Mouse (Mus musculus) limb, embryonic 14.5 days (tissue): ENCODE results near the gene Mfap1a. TPM values are rescaled to one million over a fixed set of nuclear protein-coding genes. Genes with fewer than 3 reads are reported as not detected.
A peak's percentile ranks its signal among the peaks of the same experiment; 100 is the strongest.

Experiments
- ATAC-seq: fragments of 200-750 bp; cut with Nextera tagmentation; 2 replicates; pipeline ENCODE4 v1.8.0; 2017; ENCODE audit warnings: low read depth, moderate number of reproducible peaks, moderate TSS enrichment; ENCODE audit not compliant: low FRiP score
- DNase-seq: peaks from one replicate; pipeline ENCODE4 v3.0.0-alpha.2; 2015; ENCODE audit warnings: low spot score
- H3K27ac ChIP-seq: fragments of 300-500 bp; sonication (generic); replicated peaks from 2 replicates; pipeline ENCODE4 v1.5.1; 2014; ENCODE audit warnings: low read depth, mild to moderate bottlenecking, low read length, moderate library complexity, mixed read lengths
- H3K27me3 ChIP-seq: fragments of 300-500 bp; sonication (generic); 2 replicates; pipeline ENCODE4 v1.6.1; 2014; ENCODE audit warnings: low read length, mixed read lengths; ENCODE audit not compliant: control insufficient read depth, insufficient read depth
- H3K36me3 ChIP-seq: fragments of 300-500 bp; sonication (generic); 2 replicates; pipeline ENCODE4 v1.6.1; 2014; ENCODE audit warnings: mild to moderate bottlenecking, low read length, moderate library complexity, mixed read lengths; ENCODE audit not compliant: control insufficient read depth, insufficient read depth
- H3K4me1 ChIP-seq: fragments of 300-500 bp; sonication (generic); 2 replicates; pipeline ENCODE4 v1.6.1; 2014; ENCODE audit warnings: antibody characterized with exemption, low read length, mixed read lengths; ENCODE audit not compliant: control insufficient read depth, insufficient read depth
- H3K4me2 ChIP-seq: fragments of 300-500 bp; sonication (generic); replicated peaks from 2 replicates; pipeline ENCODE4 v1.6.1; 2014; ENCODE audit warnings: low read depth, mild to moderate bottlenecking, low read length, moderate library complexity; ENCODE audit not compliant: severe bottlenecking
- H3K4me3 ChIP-seq: fragments of 300-500 bp; sonication (generic); replicated peaks from 2 replicates; pipeline ENCODE4 v1.5.1; 2014; ENCODE audit warnings: low read length
- H3K9ac ChIP-seq: fragments of 300-500 bp; sonication (generic); 2 replicates; pipeline ENCODE4 v1.6.1; 2014; ENCODE audit warnings: mild to moderate bottlenecking, low read depth, low read length, moderate library complexity; ENCODE audit not compliant: severe bottlenecking
- H3K9me3 ChIP-seq: fragments of 300-500 bp; sonication (generic); 2 replicates; pipeline ENCODE4 v1.6.1; 2016; ENCODE audit warnings: low read length; ENCODE audit not compliant: control insufficient read depth
- POLR2A ChIP-seq: fragments of 200-500 bp; IDR thresholded peaks from 2 replicates; pipeline ENCODE4 v1.8.0; 2012; ENCODE audit warnings: inconsistent platforms, mild to moderate bottlenecking, moderate library complexity, borderline replicate concordance; ENCODE audit not compliant: insufficient read depth, insufficient read length; ENCODE audit errors: extremely low read depth
- WGBS: fragments of 180-500 bp; shearing (Covaris S2); extraction: QIAGEN DNeasy Blood & Tissue Kit; methylation state at CpG from one replicate; pipeline ENCODE4 v1.1.7; 2014; 5-methylcytosine and 5-hydroxymethylcytosine counted together
- polyA plus RNA-seq, 2 experiments: library from polyadenylated mRNA; depleted of rRNA in 1 of 2; stranded (reverse) in 1 of 2; unstranded in 1 of 2; fragments of >200 nt; fragmentation: Nextera tagmentation in 1 of 2; extraction: Ambion mirVana in 1 of 2; gene quantifications; 2 replicates each; pipeline versions ENCODE4 v1.2.1 to v1.2.3; 2012 to 2014

Gene Mfap1a
- polyA plus RNA-seq, 2 experiments = 14.6 to 23.8 TPM

GRCm38 (mm10) chr2:121455534-121455933 lies 50.9 kb downstream of the Mfap1a start:
- Histone ChIP-seq H3K27ac (no peak overlapping the region), H3K4me2 (no peak overlapping the region), H3K4me1 (peaks cover 9% of the 10 kb centered on the region), H3K36me3 (peaks cover 46% of the 10 kb centered on the region), H3K9ac (no peak overlapping the region), H3K9me3 (no peaks in the 10 kb centered on the region), H3K4me3 (no peak overlapping the region), H3K27me3 (no peaks in the 10 kb centered on the region)
- TF ChIP-seq POLR2A = no peak
- DNase-seq (no peak), ATAC-seq (no peak)
- WGBS = 69% methylated on average over 5 of the region's 5 CpGs

- no peak for DNase-seq
- no peak for TF ChIP-seq POLR2A
- H3K9me3 ChIP-seq = no peaks in the 10 kb centered on the region
- no peak overlapping the region for H3K4me3 ChIP-seq
- peaks cover 44% of the 10 kb centered on the region for H3K36me3 ChIP-seq
- WGBS = 82% methylated on average over 6 of the region's 6 CpGs
- peaks cover 13% of the 10 kb centered on the region for H3K4me1 ChIP-seq
- ATAC-seq = no peak
- no peak overlapping the region for H3K4me2 ChIP-seq
- H3K27ac ChIP-seq = no peak overlapping the region
- no peak overlapping the region for H3K9ac ChIP-seq
- H3K27me3 ChIP-seq = no peaks in the 10 kb centered on the region
Measured at GRCm38 (mm10) chr2:121453917-121454316, 52.5 kb downstream of the Mfap1a start.

- ATAC-seq = no peak
- H3K4me3 ChIP-seq = no peak within 1 kb of the TSS
- H3K4me1 ChIP-seq = peaks cover 13% of the 10 kb centered on the region
- TF ChIP-seq POLR2A = no peak
- peaks cover 37% of the 10 kb centered on the region for H3K36me3 ChIP-seq
- H3K4me2 ChIP-seq = no peak within 1 kb of the TSS
- WGBS = 62% methylated on average over 4 of the region's 4 CpGs
- no peak for DNase-seq
- H3K27ac ChIP-seq = no peak within 1 kb of the TSS
- no peaks in the 10 kb centered on the region for H3K9me3 ChIP-seq
- H3K27me3 ChIP-seq = no peaks in the 10 kb centered on the region
- H3K9ac ChIP-seq = no peak within 1 kb of the TSS
Measured at GRCm38 (mm10) chr2:121452990-121453389, 53.5 kb downstream of the Mfap1a start, which contains the start of gene Hypk. TSS of gene Hypk (plus strand) at chr2:121453290.

- Histone ChIP-seq H3K36me3 (peaks cover 37% of the 10 kb centered on the region), H3K4me1 (peaks cover 13% of the 10 kb centered on the region), H3K4me2 (no peak overlapping the region), H3K9ac (no peak overlapping the region), H3K4me3 (no peak overlapping the region), H3K9me3 (no peaks in the 10 kb centered on the region), H3K27me3 (no peaks in the 10 kb centered on the region), H3K27ac (no peak overlapping the region)
- DNase-seq (no peak), ATAC-seq (no peak)
- WGBS = 81% methylated on average over 4 of the region's 4 CpGs
- TF ChIP-seq POLR2A = no peak
Measured at GRCm38 (mm10) chr2:121452361-121452760, 54.1 kb downstream of the Mfap1a start.

- peaks cover 37% of the 10 kb centered on the region for H3K36me3 ChIP-seq
- H3K9ac ChIP-seq = peak overlapping the region; percentile 93
- H3K9me3 ChIP-seq = no peaks in the 10 kb centered on the region
- no peak for TF ChIP-seq POLR2A
- no peak for DNase-seq
- peak overlapping the region; percentile 89 for H3K4me2 ChIP-seq
- 3% methylated on average over 7 of the region's 7 CpGs for WGBS
- H3K27ac ChIP-seq = peak overlapping the region; percentile 94
- ATAC-seq = no peak
- H3K27me3 ChIP-seq = no peaks in the 10 kb centered on the region
- peak overlapping the region; percentile 99 for H3K4me3 ChIP-seq
- peaks cover 10% of the 10 kb centered on the region for H3K4me1 ChIP-seq
Measured at GRCm38 (mm10) chr2:121450093-121450492, 56.4 kb downstream of the Mfap1a start.
